Mouse (Mus musculus) hindbrain, embryonic 13.5 days (tissue): Measurements from ENCODE around the gene Ccdc107. TPM values are rescaled to one million over a fixed set of nuclear protein-coding genes. Genes with fewer than 3 reads are reported as not detected.

Experiments used
- ATAC-seq: fragments of 200-750 bp; cut with Nextera tagmentation; 2 replicates; pipeline ENCODE4 v1.8.0; 2017; ENCODE audit warnings: moderate TSS enrichment; ENCODE audit not compliant: low FRiP score
- H3K27ac ChIP-seq: fragments of 300-500 bp; sonication (generic); 2 replicates; pipeline ENCODE4 v1.5.1; 2015; ENCODE audit warnings: inconsistent platforms, mild to moderate bottlenecking, moderate library complexity
- H3K27me3 ChIP-seq: fragments of 300-500 bp; sonication (generic); 2 replicates; pipeline ENCODE4 v1.6.1; 2015; ENCODE audit warnings: mild to moderate bottlenecking, inconsistent platforms
- H3K36me3 ChIP-seq: fragments of 300-500 bp; sonication (generic); 2 replicates; pipeline ENCODE4 v1.6.1; 2015; ENCODE audit warnings: mild to moderate bottlenecking, inconsistent platforms
- H3K4me1 ChIP-seq: fragments of 300-500 bp; sonication (generic); replicated peaks from 2 replicates; pipeline ENCODE4 v1.6.1; 2015; ENCODE audit warnings: inconsistent platforms
- H3K4me2 ChIP-seq: fragments of 300-500 bp; sonication (generic); 2 replicates; pipeline ENCODE4 v1.6.1; 2015; ENCODE audit warnings: inconsistent platforms, mild to moderate bottlenecking, moderate library complexity
- H3K4me3 ChIP-seq: fragments of 300-500 bp; sonication (generic); 2 replicates; pipeline ENCODE4 v1.5.1; 2015; ENCODE audit warnings: mild to moderate bottlenecking, inconsistent platforms
- H3K9ac ChIP-seq: fragments of 300-500 bp; sonication (generic); 2 replicates; pipeline ENCODE4 v1.6.1; 2015; ENCODE audit warnings: mild to moderate bottlenecking, inconsistent platforms
- H3K9me3 ChIP-seq: fragments of 300-500 bp; sonication (generic); 2 replicates; pipeline ENCODE4 v1.6.1; 2016; ENCODE audit warnings: inconsistent platforms
- WGBS: fragments of 180-500 bp; shearing (Covaris S2); methylation state at CpG from one replicate; pipeline ENCODE4 v1.1.7; 2015; 5-methylcytosine and 5-hydroxymethylcytosine counted together
- polyA plus RNA-seq: library from polyadenylated mRNA; unstranded; fragments of >200 nt; fragmentation: Nextera tagmentation; extraction: Ambion mirVana; gene quantifications from 2 replicates; pipeline ENCODE4 v1.2.1, GENCODE M21; 2015

Ccdc107 gene
- polyA plus RNA-seq, 1 experiment from 2014 or later: 69.0 TPM

GRCm38 (mm10) chr4:43504269-43504668 is 11.6 kb downstream of the Ccdc107 start:
- WGBS: 84% methylated on average over 4 of the region's 4 CpGs

GRCm38 (mm10) chr4:43506074-43506473 is 13.4 kb downstream of the Ccdc107 start:
- no peak overlapping the region for H3K27ac ChIP-seq
- H3K4me3 ChIP-seq: no peak overlapping the region
- 63% methylated on average over 8 of the region's 8 CpGs for WGBS
- peaks cover 19% of the 10 kb centered on the region for H3K4me1 ChIP-seq
- H3K36me3 ChIP-seq: no peaks in the 10 kb centered on the region
- no peak overlapping the region for H3K4me2 ChIP-seq
- H3K27me3 ChIP-seq: peaks cover 40% of the 10 kb centered on the region
- no peak overlapping the region for H3K9ac ChIP-seq
- no peaks in the 10 kb centered on the region for H3K9me3 ChIP-seq
- no peak for ATAC-seq

More at GRCm38 (mm10) chr4:43504269-43504668, 11.6 kb downstream of the Ccdc107 start:
- no peak overlapping the region for H3K4me3 ChIP-seq
- H3K36me3 ChIP-seq: no peaks in the 10 kb centered on the region
- H3K9me3 ChIP-seq: no peaks in the 10 kb centered on the region
- no peak overlapping the region for H3K4me2 ChIP-seq
- no peak overlapping the region for H3K9ac ChIP-seq
- no peak for ATAC-seq
- peaks cover 32% of the 10 kb centered on the region for H3K27me3 ChIP-seq
- H3K4me1 ChIP-seq: peaks cover 24% of the 10 kb centered on the region
- no peak overlapping the region for H3K27ac ChIP-seq

- Histone ChIP-seq H3K27me3 (peaks cover 40% of the 10 kb centered on the region), H3K36me3 (no peaks in the 10 kb centered on the region), H3K27ac (no peak within 1 kb of the TSS), H3K4me3 (no peak within 1 kb of the TSS), H3K9ac (no peak within 1 kb of the TSS), H3K4me2 (0 out of 2 replicates have a peak within 1 kb of the TSS, but pooled peaks have one; percentile 54), H3K9me3 (no peaks in the 10 kb centered on the region), H3K4me1 (peaks cover 19% of the 10 kb centered on the region)
- 52% methylated on average over 9 of the region's 9 CpGs for WGBS
- ATAC-seq: 0 out of 2 replicates have a peak, but pooled peaks have one; percentile 25
Measured at GRCm38 (mm10) chr4:43506536-43507185, 14.0 kb downstream of the Ccdc107 start, which contains the start of gene Car9. TSS of gene Car9 (plus strand) at chr4:43506966.

GRCm38 (mm10) chr4:43507938-43508665 is 15.4 kb downstream of the Ccdc107 start:
- WGBS: 11% methylated on average over 21 of the region's 22 CpGs
- peak overlapping the region; percentile 58; the same call in 1 of the 2 replicates for H3K9ac ChIP-seq
- ATAC-seq: peak; percentile 21; the same call in 1 of the 2 replicates

GRCm38 (mm10) chr4:43508666-43508997 is 15.9 kb downstream of the Ccdc107 start:
- H3K27ac ChIP-seq: no peak overlapping the region
- H3K27me3 ChIP-seq: peaks cover 44% of the 10 kb centered on the region
- H3K9ac ChIP-seq: peak overlapping the region; percentile 58; the same call in 1 of the 2 replicates
- H3K4me3 ChIP-seq: peak overlapping the region; percentile 31
- H3K4me2 ChIP-seq: peak overlapping the region; percentile 54
- ATAC-seq: peak; percentile 43; the same call in 1 of the 2 replicates
- no peaks in the 10 kb centered on the region for H3K36me3 ChIP-seq
- H3K4me1 ChIP-seq: peaks cover 19% of the 10 kb centered on the region
- H3K9me3 ChIP-seq: no peaks in the 10 kb centered on the region
- WGBS: 12% methylated on average over 13 of the region's 13 CpGs

More at GRCm38 (mm10) chr4:43507938-43508665, 15.4 kb downstream of the Ccdc107 start:
- peak overlapping the region; percentile 54 for H3K4me2 ChIP-seq
- peaks cover 19% of the 10 kb centered on the region for H3K4me1 ChIP-seq
- H3K36me3 ChIP-seq: no peaks in the 10 kb centered on the region
- H3K4me3 ChIP-seq: peak overlapping the region; percentile 31
- peaks cover 45% of the 10 kb centered on the region for H3K27me3 ChIP-seq
- H3K9me3 ChIP-seq: no peaks in the 10 kb centered on the region
- no peak overlapping the region for H3K27ac ChIP-seq

- H3K36me3 ChIP-seq: no peaks in the 10 kb centered on the region
- H3K9ac ChIP-seq: peak overlapping the region; percentile 58; the same call in 1 of the 2 replicates
- H3K4me1 ChIP-seq: peaks cover 19% of the 10 kb centered on the region
- no peak for ATAC-seq
- H3K4me3 ChIP-seq: no peak overlapping the region
- H3K9me3 ChIP-seq: no peaks in the 10 kb centered on the region
- 19% methylated on average over 9 of the region's 9 CpGs for WGBS
- no peak overlapping the region for H3K27ac ChIP-seq
- peaks cover 43% of the 10 kb centered on the region for H3K27me3 ChIP-seq
- peak overlapping the region; percentile 54 for H3K4me2 ChIP-seq
Measured at GRCm38 (mm10) chr4:43509109-43509508, 16.4 kb downstream of the Ccdc107 start.

- no peak for ATAC-seq
- WGBS: 82% methylated on average over 19 of the region's 19 CpGs
- H3K9me3 ChIP-seq: no peaks in the 10 kb centered on the region
Measured at GRCm38 (mm10) chr4:43511675-43512454, 19.2 kb downstream of the Ccdc107 start.

GRCm38 (mm10) chr4:43512653-43513052 is 20.0 kb downstream of the Ccdc107 start:
- peaks cover 29% of the 10 kb centered on the region for H3K27me3 ChIP-seq
- no peak overlapping the region for H3K27ac ChIP-seq
- no peaks in the 10 kb centered on the region for H3K9me3 ChIP-seq
- H3K4me3 ChIP-seq: no peak overlapping the region
- no peak overlapping the region for H3K4me2 ChIP-seq
- 68% methylated on average over 7 of the region's 7 CpGs for WGBS
- no peak overlapping the region for H3K9ac ChIP-seq
- no peak for ATAC-seq
- H3K36me3 ChIP-seq: no peaks in the 10 kb centered on the region
- peaks cover 18% of the 10 kb centered on the region for H3K4me1 ChIP-seq

More at GRCm38 (mm10) chr4:43511675-43512454, 19.2 kb downstream of the Ccdc107 start:
- H3K4me3 ChIP-seq: no peak overlapping the region
- H3K36me3 ChIP-seq: no peaks in the 10 kb centered on the region
- H3K9ac ChIP-seq: no peak overlapping the region
- no peak overlapping the region for H3K27ac ChIP-seq
- H3K27me3 ChIP-seq: peaks cover 37% of the 10 kb centered on the region
- H3K4me1 ChIP-seq: peaks cover 19% of the 10 kb centered on the region
- H3K4me2 ChIP-seq: no peak overlapping the region

GRCm38 (mm10) chr4:43513300-43513699 is 20.6 kb downstream of the Ccdc107 start:
- H3K36me3 ChIP-seq: no peaks in the 10 kb centered on the region
- H3K4me1 ChIP-seq: peaks cover 12% of the 10 kb centered on the region
- H3K4me3 ChIP-seq: no peak overlapping the region
- no peak overlapping the region for H3K4me2 ChIP-seq
- H3K9me3 ChIP-seq: no peaks in the 10 kb centered on the region
- no peak overlapping the region for H3K9ac ChIP-seq
- WGBS: 90% methylated on average over 4 of the region's 4 CpGs
- peaks cover 29% of the 10 kb centered on the region for H3K27me3 ChIP-seq
- ATAC-seq: no peak
- H3K27ac ChIP-seq: no peak overlapping the region

- Histone ChIP-seq H3K27me3 (peaks cover 27% of the 10 kb centered on the region), H3K27ac (no peak overlapping the region), H3K4me1 (peaks cover 8% of the 10 kb centered on the region), H3K9me3 (no peaks in the 10 kb centered on the region), H3K36me3 (no peaks in the 10 kb centered on the region), H3K9ac (no peak overlapping the region), H3K4me2 (no peak overlapping the region), H3K4me3 (no peak overlapping the region)
- WGBS: 82% methylated on average over 4 of the region's 4 CpGs
- no peak for ATAC-seq
Measured at GRCm38 (mm10) chr4:43513791-43514190, 21.1 kb downstream of the Ccdc107 start.

GRCm38 (mm10) chr4:43515764-43516708 is 23.3 kb downstream of the Ccdc107 start:
- Histone ChIP-seq H3K9me3 (no peaks in the 10 kb centered on the region), H3K9ac (no peak overlapping the region), H3K4me3 (no peak overlapping the region), H3K36me3 (no peaks in the 10 kb centered on the region), H3K27ac (no peak overlapping the region), H3K4me1 (peaks cover 11% of the 10 kb centered on the region), H3K4me2 (no peak overlapping the region), H3K27me3 (peaks cover 26% of the 10 kb centered on the region)
- WGBS: 74% methylated on average over 11 of the region's 11 CpGs
- ATAC-seq: no peak
